Comparison of ENCODE assay signal across 23 mouse cellular contexts in the genomic region with DNA sequence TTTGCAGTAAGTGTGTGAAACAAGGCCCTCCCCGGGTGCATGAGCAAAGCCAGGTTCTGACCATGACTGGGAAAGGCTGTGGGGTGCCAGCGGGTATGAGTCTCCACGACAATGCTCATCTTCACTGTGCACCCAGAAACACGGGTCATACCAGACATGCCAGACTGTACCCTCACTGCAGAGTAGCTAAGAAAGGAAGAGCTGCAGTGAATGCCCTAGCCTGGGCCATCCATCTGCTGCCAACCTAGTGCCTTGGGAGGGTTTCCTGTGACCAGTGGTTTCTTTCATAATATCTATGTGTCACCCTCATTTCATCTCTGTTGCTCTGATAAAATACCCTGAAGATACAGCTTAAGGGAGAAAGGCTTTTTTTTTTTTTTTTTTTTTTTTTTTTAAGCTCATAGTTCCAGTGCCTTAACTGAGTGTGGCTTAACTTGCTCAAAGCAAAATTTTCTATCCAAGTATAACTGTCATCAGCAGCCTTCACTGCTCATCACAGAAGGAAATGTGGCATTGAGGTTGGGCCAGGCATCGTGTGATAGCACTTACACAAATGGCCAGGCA. TPM values are rescaled to one million over a fixed set of nuclear protein-coding genes. Genes with fewer than 3 reads are reported as not detected.
DNase-seq lines count a peak whose midpoint lies in the region; ATAC-seq and TF ChIP-seq lines count a peak whose summit lies in the region.
"Had no signal": no experiment of that assay in that cellular context is flagged by ENCODE, and none has a peak within 500 bp of the region (broad histone marks: within the 10 kb centered on the region; RNA-seq: fewer than 3 reads in every experiment).

No protein-coding gene starts in this region.

- H3K4me2 ChIP-seq in intestine, postnatal 0 days (replicated peaks; ENCODE audit: low read depth), result no peak overlapping the region
- H3K4me2 ChIP-seq in intestine, embryonic 16.5 days (ENCODE audit: low read depth, low read length), result no peak overlapping the region
- no peak overlapping the region for H3K4me2 ChIP-seq in hindbrain, embryonic 11.5 days (replicated peaks; ENCODE audit: low read depth, low read length)
- H3K4me2 ChIP-seq: embryonic facial prominence, embryonic 13.5 days; embryonic facial prominence, embryonic 15.5 days; forebrain, embryonic 12.5 days had no signal

- H3K4me1 ChIP-seq in intestine, postnatal 0 days (replicated peaks; ENCODE audit: control insufficient read depth, insufficient read depth, low read length), result no peaks in the 10 kb centered on the region
- no peaks in the 10 kb centered on the region for H3K4me1 ChIP-seq in intestine, embryonic 16.5 days (ENCODE audit: control insufficient read depth, insufficient read depth, low read length)
- no peaks in the 10 kb centered on the region for H3K4me1 ChIP-seq in hindbrain, embryonic 11.5 days (replicated peaks; ENCODE audit: control insufficient read depth, insufficient read depth, low read length)
- H3K4me1 ChIP-seq: embryonic facial prominence, embryonic 13.5 days; embryonic facial prominence, embryonic 15.5 days; forebrain, embryonic 10.5 days; forebrain, embryonic 12.5 days had no signal

- no peak overlapping the region for H3K4me3 ChIP-seq in intestine, postnatal 0 days (ENCODE audit: low read depth, low read length)
- no peak overlapping the region for H3K4me3 ChIP-seq in intestine, embryonic 16.5 days (ENCODE audit: low read length)
- no peak overlapping the region for H3K4me3 ChIP-seq in hindbrain, embryonic 11.5 days (ENCODE audit: low read depth, low read length)
- H3K4me3 ChIP-seq: embryonic facial prominence, embryonic 13.5 days; embryonic facial prominence, embryonic 15.5 days; erythroblast, embryonic 14.5 days; forebrain, embryonic 10.5 days; forebrain, embryonic 12.5 days had no signal

- ATAC-seq in intestine, postnatal 0 days, result no peak
- ATAC-seq in intestine, embryonic 16.5 days, result no peak
- peak; percentile 62 for ATAC-seq in Patski
- peak; percentile 23; the same call in 1 of the 2 replicates for ATAC-seq in megakaryocyte progenitor cell, adult 5-6 weeks (replicated peaks; ENCODE audit: poor library complexity)
- ATAC-seq in hindbrain, embryonic 11.5 days (ENCODE audit: low FRiP score), result no peak
- ATAC-seq: forebrain, embryonic 14.5 days; forebrain, embryonic 16.5 days had no signal

- peaks cover 47% of the 10 kb centered on the region for H3K36me3 ChIP-seq in intestine, postnatal 0 days (ENCODE audit: control insufficient read depth, insufficient read depth)
- H3K36me3 ChIP-seq in intestine, embryonic 16.5 days (ENCODE audit: control insufficient read depth, insufficient read depth, low read length), result peaks cover 13% of the 10 kb centered on the region
- 0 out of 2 replicates have a peak, but pooled peaks cover 14% of the 10 kb centered on the region for H3K36me3 ChIP-seq in hindbrain, embryonic 11.5 days (ENCODE audit: control insufficient read depth, insufficient read depth, low read length)

- POLR2A ChIA-PET in Patski (lab: Charles Lee), result interaction anchor here (0.6 kb wide), 1 partner anchor 165 kb away, joined by 8 read pairs; no protein-coding TSS in a partner anchor

- no peak overlapping the region for H3K9ac ChIP-seq in intestine, postnatal 0 days (ENCODE audit: low read depth, low read length)
- no peak overlapping the region for H3K9ac ChIP-seq in intestine, embryonic 16.5 days (ENCODE audit: low read depth, low read length)
- H3K9ac ChIP-seq in hindbrain, embryonic 11.5 days (ENCODE audit: low read depth, low read length), result no peak overlapping the region
- H3K9ac ChIP-seq: embryonic facial prominence, embryonic 13.5 days; embryonic facial prominence, embryonic 15.5 days; forebrain, embryonic 12.5 days had no signal

- no peaks in the 10 kb centered on the region for H3K9me3 ChIP-seq in intestine, postnatal 0 days (ENCODE audit: control insufficient read depth)
- H3K9me3 ChIP-seq in intestine, embryonic 16.5 days (ENCODE audit: control insufficient read depth, low read length), result no peaks in the 10 kb centered on the region
- no peaks in the 10 kb centered on the region for H3K9me3 ChIP-seq in hindbrain, embryonic 11.5 days (ENCODE audit: control insufficient read depth, low read length)
- H3K9me3 ChIP-seq: embryonic facial prominence, embryonic 13.5 days; embryonic facial prominence, embryonic 15.5 days; forebrain, embryonic 10.5 days; forebrain, embryonic 12.5 days had no signal

- H3K27me3 ChIP-seq in intestine, postnatal 0 days (replicated peaks; ENCODE audit: control insufficient read depth, insufficient read depth, low read length), result no peaks in the 10 kb centered on the region
- no peaks in the 10 kb centered on the region for H3K27me3 ChIP-seq in intestine, embryonic 16.5 days (replicated peaks; ENCODE audit: control insufficient read depth, insufficient read depth, low read length)
- no peaks in the 10 kb centered on the region for H3K27me3 ChIP-seq in Patski
- H3K27me3 ChIP-seq in hindbrain, embryonic 11.5 days (ENCODE audit: control insufficient read depth, insufficient read depth, low read length), result no peaks in the 10 kb centered on the region
- H3K27me3 ChIP-seq: embryonic facial prominence, embryonic 13.5 days; embryonic facial prominence, embryonic 15.5 days; forebrain, embryonic 12.5 days had no signal

- in situ Hi-C loops in Patski (cut with MboI; ENCODE audit: low pct_unique_long_range_greater_than_20kb), result no loop called here

- CTCF ChIA-PET in Patski (lab: Charles Lee), result no interaction called here

- no peak for DNase-seq in Patski (ENCODE audit: low read depth, low spot score)
- DNase-seq in hindbrain, embryonic 11.5 days (ENCODE audit: low spot score), result no peak
- DNase-seq in frontal cortex, postnatal 14 days (ENCODE audit: low spot score in 2 of 2), result no peak
- DNase-seq: adrenal gland, adult 2 months; adrenal gland, postnatal 10 days; adrenal gland, postnatal 25 days; cerebellum, adult 11 months; cerebellum, adult 18-20 months; cerebellum, adult 8-10 months; cerebellum, adult 9-11 months; cerebellum, postnatal 14 days; cerebellum, postnatal 36 days; embryo, embryonic 11 days had no signal

- WGBS in intestine, postnatal 0 days, result 88% methylated on average over 5 of the region's 5 CpGs
- WGBS in intestine, embryonic 16.5 days, result 95% methylated on average over 5 of the region's 5 CpGs
- WGBS in hindbrain, embryonic 11.5 days, result 90% methylated on average over 5 of the region's 5 CpGs

- peak overlapping the region; percentile 78; the same call in 1 of the 2 replicates for H3K27ac ChIP-seq in intestine, postnatal 0 days (ENCODE audit: low read depth, low read length)
- no peak overlapping the region for H3K27ac ChIP-seq in intestine, embryonic 16.5 days (ENCODE audit: low read length)
- H3K27ac ChIP-seq in hindbrain, embryonic 11.5 days (ENCODE audit: low read depth, low read length), result no peak overlapping the region
- H3K27ac ChIP-seq: embryonic facial prominence, embryonic 13.5 days; embryonic facial prominence, embryonic 15.5 days; forebrain, embryonic 10.5 days; forebrain, embryonic 12.5 days had no signal

- TF ChIP-seq CTCF in intestine, postnatal 0 days (IDR thresholded peaks at IDR 0.05; ENCODE audit: low read depth), result no peak
- no peak for TF ChIP-seq CTCF in Patski (IDR thresholded peaks at IDR 0.05)

RNA-seq across cellular contexts. Expression of a gene that starts 28.0 kb away (rescaled TPM):
- 22.8 and 26.6 TPM in 2 replicates for polyA plus RNA-seq in intestine, postnatal 0 days (2015; fragmentation: Nextera tagmentation; extraction: Ambion mirVana)
- polyA plus RNA-seq in intestine, embryonic 16.5 days (2015; fragmentation: Nextera tagmentation; extraction: Ambion mirVana), result 86.7 and 88.2 TPM in 2 replicates
- polyA plus RNA-seq in Patski (2021), result 38.4 TPM
- total RNA-seq in megakaryocyte progenitor cell, adult 5-6 weeks (2015), result 6.5 and 8.5 TPM in 2 replicates
- total RNA-seq in megakaryocyte progenitor cell, adult 5-6 weeks (2017), result 14.0 and 14.4 TPM in 2 replicates
- polyA plus RNA-seq in hindbrain, embryonic 11.5 days (2014; fragmentation: Nextera tagmentation; extraction: Ambion mirVana), result 17.9 and 22.0 TPM in 2 replicates

Comparison
In these comparisons a context has a peak if more than half of its experiments do, and no peak if none do; other contexts are left out.
1. ATAC-seq: peak in Patski (single experiment) and megakaryocyte progenitor cell, adult 5-6 weeks (single experiment); none in intestine, postnatal 0 days (single experiment), intestine, embryonic 16.5 days (single experiment) and hindbrain, embryonic 11.5 days (single experiment).